Mouse (Mus musculus) small intestine, adult 2 months (tissue): ENCODE data around the gene Eml4.

Source experiments
- CTCF ChIP-seq: fragments of 200-500 bp; IDR thresholded peaks from 2 replicates; pipeline ENCODE4 v1.5.1; 2012; ENCODE audit warnings: low read depth, mild to moderate bottlenecking, control low read depth, inconsistent platforms, low read length, moderate library complexity, mixed read lengths; ENCODE audit not compliant: insufficient replicate concordance, insufficient read length; ENCODE audit errors: extremely low read depth
- POLR2A ChIP-seq: fragments of 200-500 bp; IDR thresholded peaks from 2 replicates; pipeline ENCODE4 v1.6.1; 2012; ENCODE audit warnings: low read depth, mild to moderate bottlenecking, control low read depth, inconsistent platforms, low read length, moderate library complexity

DNA sequence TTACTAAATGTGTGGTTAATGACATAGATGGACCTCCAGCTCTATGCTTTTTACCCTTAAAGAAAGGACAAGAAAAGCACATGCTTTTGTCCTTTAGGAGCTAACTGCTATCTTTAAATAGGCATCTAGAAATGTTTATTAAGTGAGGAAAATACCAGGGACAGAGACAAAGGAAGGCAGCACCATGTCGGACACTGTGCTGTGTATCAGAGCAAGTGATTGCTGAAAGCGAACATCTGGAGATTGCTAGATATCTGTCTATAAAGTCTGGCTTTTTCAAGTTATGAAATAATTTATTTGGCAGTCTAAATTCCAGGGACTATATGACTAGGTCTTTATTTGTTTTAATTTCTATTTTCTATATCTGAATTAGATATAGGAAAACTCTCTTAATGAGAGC lies 4.8 kb downstream of the Eml4 start:
- TF ChIP-seq CTCF (no peak), POLR2A (no peak)
